Mouse (Mus musculus): ENCODE results near the gene Prox2.

GRCm38 (mm10) chr12:85084257-85084656, 26.3 kb downstream of the Prox2 start:
- TF ChIP-seq MYC (IDR thresholded peaks at IDR 0.05; ENCODE audit: low read depth, low read length) = no peak
- TF ChIP-seq HCFC1 (IDR thresholded peaks at IDR 0.05; ENCODE audit: low read depth, low read length) = no peak
- no peak for TF ChIP-seq EP300 (IDR thresholded peaks at IDR 0.05; ENCODE audit: low read length)
- no peak for TF ChIP-seq TCF12 (IDR thresholded peaks at IDR 0.05; ENCODE audit: low read depth, low read length)
- no peak for TF ChIP-seq UBTF (IDR thresholded peaks at IDR 0.05; ENCODE audit: low read depth, low read length)
- no peak for TF ChIP-seq SMC3 (IDR thresholded peaks at IDR 0.05; ENCODE audit: low read depth, low read length)
- no peak for TF ChIP-seq POLR2A (IDR thresholded peaks at IDR 0.05; ENCODE audit: low read depth, low read length)

Data from CH12.LX (cell line).